In the genomic region with DNA sequence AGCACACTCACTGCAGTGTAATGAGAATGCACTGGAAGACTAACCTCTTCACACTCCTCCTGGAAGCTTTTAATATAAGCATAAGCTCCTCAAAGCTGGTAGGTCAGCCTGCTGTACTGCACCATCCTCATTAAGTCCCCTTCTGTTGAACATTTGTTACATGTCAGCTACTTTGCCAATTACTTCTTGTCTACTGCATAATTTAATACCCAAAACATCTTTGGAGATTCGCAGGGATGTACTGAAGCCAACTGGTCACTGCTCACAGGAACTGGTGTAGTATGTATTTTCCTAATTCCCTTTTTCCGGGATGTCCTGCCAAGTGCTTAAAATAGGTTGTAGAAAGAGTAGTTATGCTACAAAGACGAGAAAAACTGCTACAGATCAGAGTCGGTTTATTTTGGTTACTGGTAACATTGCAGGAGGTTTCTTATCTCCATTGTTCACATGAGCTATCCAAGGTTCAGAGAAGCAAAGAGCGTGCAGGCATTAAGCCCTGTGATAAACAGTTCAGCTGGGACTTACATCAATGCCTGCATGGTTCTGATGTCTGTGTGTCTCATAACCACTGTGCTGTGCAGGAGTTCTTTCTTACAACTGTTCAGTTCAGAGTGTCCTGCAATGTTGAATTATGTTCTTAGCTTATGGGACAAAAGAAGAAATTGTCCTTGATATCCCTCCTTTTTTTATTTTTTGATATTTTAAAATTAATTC, we compare ENCODE assay signal across 14 mouse cellular contexts.
DNase-seq lines count a peak whose midpoint lies in the region; ATAC-seq lines count a peak whose summit lies in the region.
"Had no signal": no experiment of that assay in that cellular context is flagged by ENCODE, and none has a peak within 500 bp of the region (broad histone marks: within the 10 kb centered on the region; RNA-seq: fewer than 3 reads in every experiment).

No protein-coding gene starts in this region.

- H3K9ac ChIP-seq in hindbrain, embryonic 16.5 days (ENCODE audit: low read depth, low read length): no peak overlapping the region
- H3K9ac ChIP-seq: limb, embryonic 13.5 days had no signal

- H3K9me3 ChIP-seq in hindbrain, embryonic 16.5 days (ENCODE audit: control insufficient read depth, low read length): no peaks in the 10 kb centered on the region
- no peaks in the 10 kb centered on the region for H3K9me3 ChIP-seq in hindbrain, embryonic 10.5 days
- H3K9me3 ChIP-seq: limb, embryonic 13.5 days had no signal

- H3K4me3 ChIP-seq in hindbrain, embryonic 16.5 days (ENCODE audit: low read length): no peak overlapping the region
- H3K4me3 ChIP-seq in hindbrain, embryonic 10.5 days: no peak overlapping the region
- H3K4me3 ChIP-seq: limb, embryonic 13.5 days had no signal

- H3K4me1 ChIP-seq in hindbrain, embryonic 16.5 days (ENCODE audit: control insufficient read depth, insufficient read depth, low read depth, low read length): no peaks in the 10 kb centered on the region; the same call in 1 of the 2 replicates
- H3K4me1 ChIP-seq in hindbrain, embryonic 10.5 days (replicated peaks): no peaks in the 10 kb centered on the region; the same call in 1 of the 2 replicates
- H3K4me1 ChIP-seq: limb, embryonic 13.5 days had no signal

- DNase-seq in cerebellum, postnatal 10 days: peak; percentile 20 to 29
- DNase-seq in cerebellum, postnatal 14 days: no peak
- DNase-seq in hindbrain, embryonic 10.5 days (ENCODE audit: low spot score): no peak
- DNase-seq in retina, postnatal 1 day: peak; percentile 52
- DNase-seq in retina, embryonic 14.5 days (ENCODE audit: low spot score): no peak
- no peak for DNase-seq in frontal cortex, adult 2 months (ENCODE audit: extremely low spot score in 1 of 2, low spot score in 1 of 2)
- DNase-seq in left cerebral cortex, adult 11 months (ENCODE audit: low spot score): no peak
- DNase-seq: cerebellum, postnatal 36 days; gastrocnemius, postnatal 10 days; lung, postnatal 36 days; thymus, postnatal 4 days had no signal

- H3K4me2 ChIP-seq in hindbrain, embryonic 16.5 days (ENCODE audit: low read length): no peak overlapping the region
- H3K4me2 ChIP-seq: limb, embryonic 13.5 days had no signal

- WGBS in hindbrain, embryonic 16.5 days: 59% methylated on average over 5 of the region's 5 CpGs
- 79% methylated on average over 5 of the region's 5 CpGs for WGBS in hindbrain, embryonic 10.5 days

- H3K27ac ChIP-seq in hindbrain, embryonic 16.5 days (ENCODE audit: low read depth, low read length): 0 out of 2 replicates have a peak overlapping the region, but pooled peaks have one; percentile 29
- no peak overlapping the region for H3K27ac ChIP-seq in hindbrain, embryonic 10.5 days
- H3K27ac ChIP-seq: limb, embryonic 13.5 days had no signal

- H3K27me3 ChIP-seq in hindbrain, embryonic 16.5 days (replicated peaks; ENCODE audit: control insufficient read depth, insufficient read depth, low read length): no peaks in the 10 kb centered on the region
- no peaks in the 10 kb centered on the region for H3K27me3 ChIP-seq in hindbrain, embryonic 10.5 days (ENCODE audit: insufficient read depth, poor library complexity, severe bottlenecking)
- H3K27me3 ChIP-seq: limb, embryonic 13.5 days had no signal

- peak; percentile 54; the same call in 1 of the 2 replicates for ATAC-seq in hindbrain, embryonic 16.5 days
- ATAC-seq: activated CD4-positive, CD25-positive, alpha-beta regulatory T cell, adult 4 months had no signal

- H3K36me3 ChIP-seq in hindbrain, embryonic 16.5 days (ENCODE audit: control insufficient read depth, insufficient read depth, low read length): no peaks in the 10 kb centered on the region
- no peaks in the 10 kb centered on the region for H3K36me3 ChIP-seq in hindbrain, embryonic 10.5 days
- H3K36me3 ChIP-seq: limb, embryonic 13.5 days had no signal

Comparison
In these comparisons a context has a peak if more than half of its experiments do, and no peak if none do; other contexts are left out.
1. DNase-seq: peak in cerebellum, postnatal 10 days (2 of 2) and retina, postnatal 1 day (single experiment); none in cerebellum, postnatal 14 days (0 of 2), hindbrain, embryonic 10.5 days (single experiment), retina, embryonic 14.5 days (single experiment), frontal cortex, adult 2 months (0 of 2) and left cerebral cortex, adult 11 months (single experiment).